Mouse (Mus musculus) intestine, embryonic 15.5 days (tissue): ENCODE results near the gene 6430548M08Rik. TPM values are rescaled to one million over a fixed set of nuclear protein-coding genes. Genes with fewer than 3 reads are reported as not detected.

ENCODE experiments used
- ATAC-seq: fragments of 200-750 bp; cut with Nextera tagmentation; 2 replicates; pipeline ENCODE4 v1.8.0; 2017; ENCODE audit warnings: moderate TSS enrichment, moderate library complexity
- H3K27ac ChIP-seq: fragments of 300-500 bp; sonication (generic); 2 replicates; pipeline ENCODE4 v1.5.1; 2015; ENCODE audit warnings: mild to moderate bottlenecking, inconsistent platforms
- H3K27me3 ChIP-seq: fragments of 300-500 bp; sonication (generic); replicated peaks from 2 replicates; pipeline ENCODE4 v1.6.1; 2015; ENCODE audit warnings: inconsistent platforms
- H3K36me3 ChIP-seq: fragments of 300-500 bp; sonication (generic); 2 replicates; pipeline ENCODE4 v1.6.1; 2015; ENCODE audit warnings: inconsistent platforms
- H3K4me1 ChIP-seq: fragments of 300-500 bp; sonication (generic); replicated peaks from 2 replicates; pipeline ENCODE4 v1.6.1; 2015; ENCODE audit warnings: inconsistent platforms
- H3K4me2 ChIP-seq: fragments of 300-500 bp; sonication (generic); replicated peaks from 2 replicates; pipeline ENCODE4 v1.6.1; 2015; ENCODE audit warnings: mild to moderate bottlenecking, inconsistent platforms
- H3K4me3 ChIP-seq: fragments of 300-500 bp; sonication (generic); replicated peaks from 2 replicates; pipeline ENCODE4 v1.5.1; 2015; ENCODE audit warnings: inconsistent platforms
- H3K9ac ChIP-seq: fragments of 300-500 bp; sonication (generic); 2 replicates; pipeline ENCODE4 v1.6.1; 2015; ENCODE audit warnings: inconsistent platforms
- H3K9me3 ChIP-seq: fragments of 300-500 bp; sonication (generic); 2 replicates; pipeline ENCODE4 v1.6.1; 2016; ENCODE audit warnings: inconsistent platforms
- WGBS: fragments of 180-500 bp; shearing (Covaris S2); methylation state at CpG from one replicate; pipeline ENCODE4 v1.1.7; 2015; 5-methylcytosine and 5-hydroxymethylcytosine counted together
- polyA plus RNA-seq: library from polyadenylated mRNA; unstranded; fragments of >200 nt; fragmentation: Nextera tagmentation; extraction: Ambion mirVana; gene quantifications from 2 replicates; pipeline ENCODE4 v1.2.1, GENCODE M21; 2015

6430548M08Rik gene
- polyA plus RNA-seq, 1 experiment from 2014 or later: 4.7 TPM

- no peak for ATAC-seq
- H3K9ac ChIP-seq: no peak overlapping the region
- H3K9me3 ChIP-seq: no peaks in the 10 kb centered on the region
- no peaks in the 10 kb centered on the region for H3K36me3 ChIP-seq
- peaks cover 4% of the 10 kb centered on the region; the same call in 1 of the 2 replicates for H3K27me3 ChIP-seq
- H3K4me1 ChIP-seq: peaks cover 10% of the 10 kb centered on the region; the same call in 1 of the 2 replicates
- 48% methylated on average over 7 of the region's 7 CpGs for WGBS
- H3K27ac ChIP-seq: no peak overlapping the region
- H3K4me2 ChIP-seq: no peak overlapping the region
- H3K4me3 ChIP-seq: no peak overlapping the region
Measured at GRCm38 (mm10) chr8:120152636-120153035, 38.7 kb downstream of the 6430548M08Rik start.

- no peaks in the 10 kb centered on the region for H3K4me1 ChIP-seq
- no peak overlapping the region for H3K4me2 ChIP-seq
- H3K9ac ChIP-seq: no peak overlapping the region
- no peak overlapping the region for H3K27ac ChIP-seq
- WGBS: 80% methylated on average over 8 of the region's 8 CpGs
- H3K4me3 ChIP-seq: no peak overlapping the region
- H3K9me3 ChIP-seq: no peaks in the 10 kb centered on the region
- no peak for ATAC-seq
- H3K27me3 ChIP-seq: no peaks in the 10 kb centered on the region; the same call in 1 of the 2 replicates
- no peaks in the 10 kb centered on the region for H3K36me3 ChIP-seq
Measured at GRCm38 (mm10) chr8:120160366-120160765, 46.4 kb downstream of the 6430548M08Rik start.

GRCm38 (mm10) chr8:120161658-120162403 is 47.9 kb downstream of the 6430548M08Rik start:
- 81% methylated on average over 16 of the region's 16 CpGs for WGBS
- Histone ChIP-seq H3K4me3 (no peak overlapping the region), H3K27me3 (no peaks in the 10 kb centered on the region; the same call in 1 of the 2 replicates), H3K4me1 (no peaks in the 10 kb centered on the region), H3K36me3 (no peaks in the 10 kb centered on the region), H3K9me3 (no peaks in the 10 kb centered on the region), H3K27ac (no peak overlapping the region), H3K4me2 (no peak overlapping the region), H3K9ac (no peak overlapping the region)
- no peak for ATAC-seq

- ATAC-seq: no peak
- no peaks in the 10 kb centered on the region for H3K4me1 ChIP-seq
- H3K27me3 ChIP-seq: no peaks in the 10 kb centered on the region; the same call in 1 of the 2 replicates
- H3K9me3 ChIP-seq: no peaks in the 10 kb centered on the region
- no peak overlapping the region for H3K27ac ChIP-seq
- H3K36me3 ChIP-seq: no peaks in the 10 kb centered on the region
- no peak overlapping the region for H3K4me3 ChIP-seq
- no peak overlapping the region for H3K4me2 ChIP-seq
- 83% methylated on average over 5 of the region's 5 CpGs for WGBS
- H3K9ac ChIP-seq: no peak overlapping the region
Measured at GRCm38 (mm10) chr8:120162404-120162752, 48.4 kb downstream of the 6430548M08Rik start.

GRCm38 (mm10) chr8:120163376-120163775 is 49.4 kb downstream of the 6430548M08Rik start:
- H3K9me3 ChIP-seq: no peaks in the 10 kb centered on the region
- whole genome bisulfite sequencing: 70% methylated on average over 8 of the region's 8 CpGs
- no peak overlapping the region for H3K27ac ChIP-seq
- no peaks in the 10 kb centered on the region; the same call in 1 of the 2 replicates for H3K27me3 ChIP-seq
- H3K4me1 ChIP-seq: no peaks in the 10 kb centered on the region
- no peak overlapping the region for H3K4me3 ChIP-seq
- H3K36me3 ChIP-seq: no peaks in the 10 kb centered on the region
- no peak overlapping the region for H3K9ac ChIP-seq
- no peak overlapping the region for H3K4me2 ChIP-seq
- ATAC-seq: no peak

- H3K4me1 ChIP-seq: no peaks in the 10 kb centered on the region
- ATAC-seq: no peak
- 86% methylated on average over 5 of the region's 5 CpGs for WGBS
Measured at GRCm38 (mm10) chr8:120164026-120164425, 50.1 kb downstream of the 6430548M08Rik start.

GRCm38 (mm10) chr8:120167136-120167535 is 53.2 kb downstream of the 6430548M08Rik start:
- Histone ChIP-seq H3K36me3 (no peaks in the 10 kb centered on the region), H3K4me1 (no peaks in the 10 kb centered on the region), H3K4me2 (no peak overlapping the region), H3K9ac (no peak overlapping the region), H3K27me3 (no peaks in the 10 kb centered on the region; the same call in 1 of the 2 replicates), H3K4me3 (no peak overlapping the region), H3K27ac (no peak overlapping the region), H3K9me3 (no peaks in the 10 kb centered on the region)
- WGBS: 80% methylated on average over 8 of the region's 8 CpGs
- no peak for ATAC-seq

More at GRCm38 (mm10) chr8:120164026-120164425, 50.1 kb downstream of the 6430548M08Rik start:
- Histone ChIP-seq H3K9ac (no peak overlapping the region), H3K27ac (no peak overlapping the region), H3K27me3 (no peaks in the 10 kb centered on the region; the same call in 1 of the 2 replicates), H3K9me3 (no peaks in the 10 kb centered on the region), H3K4me2 (no peak overlapping the region), H3K4me3 (no peak overlapping the region), H3K36me3 (no peaks in the 10 kb centered on the region)

- Histone ChIP-seq H3K9me3 (no peaks in the 10 kb centered on the region), H3K4me2 (no peak overlapping the region), H3K9ac (no peak overlapping the region), H3K27me3 (no peaks in the 10 kb centered on the region; the same call in 1 of the 2 replicates), H3K36me3 (no peaks in the 10 kb centered on the region), H3K4me1 (no peaks in the 10 kb centered on the region), H3K27ac (no peak overlapping the region), H3K4me3 (no peak overlapping the region)
- no peak for ATAC-seq
- WGBS: 47% methylated on average over 5 of the region's 5 CpGs
Measured at GRCm38 (mm10) chr8:120167821-120168220, 53.9 kb downstream of the 6430548M08Rik start.

GRCm38 (mm10) chr8:120169119-120169518 is 55.2 kb downstream of the 6430548M08Rik start:
- Histone ChIP-seq H3K4me1 (no peaks in the 10 kb centered on the region), H3K9me3 (no peaks in the 10 kb centered on the region), H3K36me3 (no peaks in the 10 kb centered on the region), H3K4me3 (no peak overlapping the region), H3K4me2 (no peak overlapping the region), H3K27ac (no peak overlapping the region), H3K9ac (no peak overlapping the region), H3K27me3 (peaks cover under 1% of the 10 kb centered on the region; the same call in 1 of the 2 replicates)
- 54% methylated on average over 8 of the region's 8 CpGs for WGBS
- no peak for ATAC-seq

GRCm38 (mm10) chr8:120173195-120173594 is 59.2 kb downstream of the 6430548M08Rik start:
- peaks cover 21% of the 10 kb centered on the region for H3K4me1 ChIP-seq
- no peak overlapping the region for H3K27ac ChIP-seq
- no peak overlapping the region for H3K4me3 ChIP-seq
- no peak for ATAC-seq
- WGBS: 71% methylated on average over 1 of the region's 1 CpGs
- no peaks in the 10 kb centered on the region for H3K36me3 ChIP-seq
- no peak overlapping the region for H3K4me2 ChIP-seq
- H3K9ac ChIP-seq: no peak overlapping the region
- H3K9me3 ChIP-seq: no peaks in the 10 kb centered on the region
- peaks cover 8% of the 10 kb centered on the region; the same call in 1 of the 2 replicates for H3K27me3 ChIP-seq

GRCm38 (mm10) chr8:120174606-120175005 is 60.7 kb downstream of the 6430548M08Rik start:
- no peak for ATAC-seq
- H3K4me2 ChIP-seq: no peak overlapping the region
- WGBS: 59% methylated on average over 18 of the region's 18 CpGs

GRCm38 (mm10) chr8:120176605-120177004 is 62.7 kb downstream of the 6430548M08Rik start:
- H3K27ac ChIP-seq: no peak overlapping the region
- WGBS: 46% methylated on average over 4 of the region's 4 CpGs
- no peaks in the 10 kb centered on the region for H3K9me3 ChIP-seq
- no peak for ATAC-seq
- no peak overlapping the region for H3K4me3 ChIP-seq
- peaks cover 13% of the 10 kb centered on the region; the same call in 1 of the 2 replicates for H3K27me3 ChIP-seq
- H3K4me1 ChIP-seq: peaks cover 29% of the 10 kb centered on the region
- no peaks in the 10 kb centered on the region for H3K36me3 ChIP-seq
- H3K9ac ChIP-seq: no peak overlapping the region
- H3K4me2 ChIP-seq: no peak overlapping the region

More at GRCm38 (mm10) chr8:120174606-120175005, 60.7 kb downstream of the 6430548M08Rik start:
- Histone ChIP-seq H3K4me1 (peaks cover 29% of the 10 kb centered on the region), H3K9me3 (no peaks in the 10 kb centered on the region), H3K9ac (no peak overlapping the region), H3K36me3 (no peaks in the 10 kb centered on the region), H3K27me3 (peaks cover 13% of the 10 kb centered on the region; the same call in 1 of the 2 replicates), H3K4me3 (no peak overlapping the region), H3K27ac (no peak overlapping the region)
